Mouse (Mus musculus): Measurements from ENCODE around the gene Arid3b.

The Arid3b gene

GRCm38 (mm10) chr9:57831267-57832082 is 5.1 kb downstream of the Arid3b start:
- intact Hi-C loops (cut with DNase I): no loop called here

GRCm38 (mm10) chr9:57829812-57830557 is 6.6 kb downstream of the Arid3b start:
- intact Hi-C loops (cut with DNase I): no loop called here

GRCm38 (mm10) chr9:57823397-57823796 is 13.2 kb downstream of the Arid3b start:
- intact Hi-C loops (cut with DNase I): no loop called here

- intact Hi-C loops (cut with DNase I): no loop called here
Measured at GRCm38 (mm10) chr9:57822812-57823211, 13.8 kb downstream of the Arid3b start.

GRCm38 (mm10) chr9:57820186-57821080 is 16.2 kb downstream of the Arid3b start:
- intact Hi-C loops (cut with DNase I): no loop called here

- intact Hi-C loops (cut with DNase I): no loop called here
Measured at GRCm38 (mm10) chr9:57817220-57817667, 19.3 kb downstream of the Arid3b start.

- intact Hi-C loops (cut with DNase I): no loop called here
Measured at GRCm38 (mm10) chr9:57814866-57815265, 21.7 kb downstream of the Arid3b start.

- intact Hi-C loops (cut with DNase I): no loop called here
Measured at GRCm38 (mm10) chr9:57814014-57814413, 22.6 kb downstream of the Arid3b start.

- intact Hi-C loops (cut with DNase I): no loop called here
Measured at GRCm38 (mm10) chr9:57811793-57812733, 24.5 kb downstream of the Arid3b start.

GRCm38 (mm10) chr9:57810691-57811090 is 25.9 kb downstream of the Arid3b start:
- intact Hi-C loops (cut with DNase I): no loop called here

GRCm38 (mm10) chr9:57808771-57809310 is 27.8 kb downstream of the Arid3b start:
- intact Hi-C loops (cut with DNase I): no loop called here

GRCm38 (mm10) chr9:57807174-57807651 is 29.4 kb downstream of the Arid3b start:
- intact Hi-C loops (cut with DNase I): no loop called here

- intact Hi-C loops (cut with DNase I): no loop called here
Measured at GRCm38 (mm10) chr9:57806066-57806481, 30.5 kb downstream of the Arid3b start.

- intact Hi-C loops (cut with DNase I): no loop called here
Measured at GRCm38 (mm10) chr9:57805087-57805737, 31.4 kb downstream of the Arid3b start.

GRCm38 (mm10) chr9:57803839-57804238 is 32.8 kb downstream of the Arid3b start:
- intact Hi-C loops (cut with DNase I): no loop called here

GRCm38 (mm10) chr9:57803047-57803446 is 33.5 kb downstream of the Arid3b start:
- intact Hi-C loops (cut with DNase I): no loop called here

- intact Hi-C loops (cut with DNase I): no loop called here
Measured at GRCm38 (mm10) chr9:57800325-57800975, 36.1 kb downstream of the Arid3b start.

- intact Hi-C loops (cut with DNase I): no loop called here
Measured at GRCm38 (mm10) chr9:57798725-57799253, 37.8 kb downstream of the Arid3b start.

All from adrenal gland (tissue).